Mouse (Mus musculus): ENCODE measurements around the gene Arhgap31. TPM values are rescaled to one million over a fixed set of nuclear protein-coding genes. Genes with fewer than 3 reads are reported as not detected.
A peak's percentile ranks its signal among the peaks of the same experiment; 100 is the strongest.

Gene Arhgap31
- polyA plus RNA-seq, 1 experiment = 10.3 TPM

GRCm38 (mm10) chr16:38648155-38648554 lies 64.9 kb downstream of the Arhgap31 start:
- Histone ChIP-seq H3K4me1 (ENCODE audit: control insufficient read depth, insufficient read depth, low read length) (no peaks in the 10 kb centered on the region), H3K4me3 (ENCODE audit: insufficient read depth, low read length) (no peak overlapping the region), H3K27ac (ENCODE audit: insufficient read depth, low read length) (no peak overlapping the region)
- TF ChIP-seq POLR2A (IDR thresholded peaks at IDR 0.05; ENCODE audit: extremely low read depth, insufficient read depth, low read length) (no peak), CTCF (IDR thresholded peaks at IDR 0.05; ENCODE audit: extremely low read depth, insufficient read depth, low read length) (no peak)

- Histone ChIP-seq H3K27ac (ENCODE audit: insufficient read depth, low read length) (no peak overlapping the region), H3K4me3 (ENCODE audit: insufficient read depth, low read length) (no peak overlapping the region), H3K4me1 (ENCODE audit: control insufficient read depth, insufficient read depth, low read length) (no peaks in the 10 kb centered on the region)
- TF ChIP-seq CTCF (IDR thresholded peaks at IDR 0.05; ENCODE audit: extremely low read depth, insufficient read depth, low read length) (no peak), POLR2A (IDR thresholded peaks at IDR 0.05; ENCODE audit: extremely low read depth, insufficient read depth, low read length) (no peak)
These were observed 68.6 kb downstream of the Arhgap31 start for GRCm38 (mm10) chr16:38644455-38644854.

- no peak for TF ChIP-seq POLR2A (IDR thresholded peaks at IDR 0.05; ENCODE audit: extremely low read depth, insufficient read depth, low read length)
- no peak for TF ChIP-seq CTCF (IDR thresholded peaks at IDR 0.05; ENCODE audit: extremely low read depth, insufficient read depth, low read length)
- H3K27ac ChIP-seq (ENCODE audit: insufficient read depth, low read length) = no peak overlapping the region
- H3K4me3 ChIP-seq (ENCODE audit: insufficient read depth, low read length) = no peak overlapping the region
- no peaks in the 10 kb centered on the region for H3K4me1 ChIP-seq (ENCODE audit: control insufficient read depth, insufficient read depth, low read length)
These were observed 76.0 kb downstream of the Arhgap31 start for GRCm38 (mm10) chr16:38637085-38637484.

- no peak for TF ChIP-seq CTCF (IDR thresholded peaks at IDR 0.05; ENCODE audit: extremely low read depth, insufficient read depth, low read length)
- no peak for TF ChIP-seq POLR2A (IDR thresholded peaks at IDR 0.05; ENCODE audit: extremely low read depth, insufficient read depth, low read length)
- H3K27ac ChIP-seq (ENCODE audit: insufficient read depth, low read length) = no peak overlapping the region
- no peaks in the 10 kb centered on the region for H3K4me1 ChIP-seq (ENCODE audit: control insufficient read depth, insufficient read depth, low read length)
- no peak overlapping the region for H3K4me3 ChIP-seq (ENCODE audit: insufficient read depth, low read length)
These were observed 76.4 kb downstream of the Arhgap31 start for GRCm38 (mm10) chr16:38636682-38637081.

- TF ChIP-seq POLR2A (IDR thresholded peaks at IDR 0.05; ENCODE audit: extremely low read depth, insufficient read depth, low read length) (no peak), CTCF (IDR thresholded peaks at IDR 0.05; ENCODE audit: extremely low read depth, insufficient read depth, low read length) (no peak)
- H3K4me1 ChIP-seq (ENCODE audit: control insufficient read depth, insufficient read depth, low read length) = no peaks in the 10 kb centered on the region
- H3K4me3 ChIP-seq (ENCODE audit: insufficient read depth, low read length) = no peak overlapping the region
- no peak overlapping the region for H3K27ac ChIP-seq (ENCODE audit: insufficient read depth, low read length)
These were observed 77.2 kb downstream of the Arhgap31 start for GRCm38 (mm10) chr16:38635833-38636390.

GRCm38 (mm10) chr16:38632147-38632546 lies 80.9 kb downstream of the Arhgap31 start:
- TF ChIP-seq POLR2A (IDR thresholded peaks at IDR 0.05; ENCODE audit: extremely low read depth, insufficient read depth, low read length) (no peak), CTCF (IDR thresholded peaks at IDR 0.05; ENCODE audit: extremely low read depth, insufficient read depth, low read length) (peak; percentile 62)
- H3K4me1 ChIP-seq (ENCODE audit: control insufficient read depth, insufficient read depth, low read length) = no peaks in the 10 kb centered on the region
- no peak overlapping the region for H3K4me3 ChIP-seq (ENCODE audit: insufficient read depth, low read length)

GRCm38 (mm10) chr16:38625811-38626369 lies 87.2 kb downstream of the Arhgap31 start:
- Histone ChIP-seq H3K27ac (ENCODE audit: insufficient read depth, low read length) (no peak overlapping the region), H3K4me3 (ENCODE audit: insufficient read depth, low read length) (no peak overlapping the region), H3K4me1 (ENCODE audit: control insufficient read depth, insufficient read depth, low read length) (no peaks in the 10 kb centered on the region)
- no peak for TF ChIP-seq POLR2A (IDR thresholded peaks at IDR 0.05; ENCODE audit: extremely low read depth, insufficient read depth, low read length)
- TF ChIP-seq CTCF (IDR thresholded peaks at IDR 0.05; ENCODE audit: extremely low read depth, insufficient read depth, low read length) = no peak

More at GRCm38 (mm10) chr16:38632147-38632546, 80.9 kb downstream of the Arhgap31 start:
- no peak overlapping the region for H3K27ac ChIP-seq (ENCODE audit: insufficient read depth, low read length)

- no peaks in the 10 kb centered on the region for H3K4me1 ChIP-seq (ENCODE audit: control insufficient read depth, insufficient read depth, low read length)
- H3K4me3 ChIP-seq (ENCODE audit: insufficient read depth, low read length) = no peak overlapping the region
- no peak overlapping the region for H3K27ac ChIP-seq (ENCODE audit: insufficient read depth, low read length)
- TF ChIP-seq POLR2A (IDR thresholded peaks at IDR 0.05; ENCODE audit: extremely low read depth, insufficient read depth, low read length) = no peak
- TF ChIP-seq CTCF (IDR thresholded peaks at IDR 0.05; ENCODE audit: extremely low read depth, insufficient read depth, low read length) = no peak
These were observed 87.7 kb downstream of the Arhgap31 start for GRCm38 (mm10) chr16:38625411-38625810.

- no peaks in the 10 kb centered on the region for H3K4me1 ChIP-seq (ENCODE audit: control insufficient read depth, insufficient read depth, low read length)
- H3K4me3 ChIP-seq (ENCODE audit: insufficient read depth, low read length) = no peak overlapping the region
- no peak overlapping the region for H3K27ac ChIP-seq (ENCODE audit: insufficient read depth, low read length)
- TF ChIP-seq CTCF (IDR thresholded peaks at IDR 0.05; ENCODE audit: extremely low read depth, insufficient read depth, low read length) (no peak), POLR2A (IDR thresholded peaks at IDR 0.05; ENCODE audit: extremely low read depth, insufficient read depth, low read length) (no peak)
These were observed 88.8 kb downstream of the Arhgap31 start for GRCm38 (mm10) chr16:38624303-38624702.

GRCm38 (mm10) chr16:38622283-38622682 lies 90.8 kb downstream of the Arhgap31 start:
- no peak overlapping the region for H3K4me3 ChIP-seq (ENCODE audit: insufficient read depth, low read length)
- no peaks in the 10 kb centered on the region for H3K4me1 ChIP-seq (ENCODE audit: control insufficient read depth, insufficient read depth, low read length)
- no peak overlapping the region for H3K27ac ChIP-seq (ENCODE audit: insufficient read depth, low read length)
- TF ChIP-seq POLR2A (IDR thresholded peaks at IDR 0.05; ENCODE audit: extremely low read depth, insufficient read depth, low read length) (no peak), CTCF (IDR thresholded peaks at IDR 0.05; ENCODE audit: extremely low read depth, insufficient read depth, low read length) (0 out of 2 replicates have a peak, but pooled peaks have one; percentile 16)

All from cortical plate, adult 2 months (tissue).